Mouse (Mus musculus) liver, embryonic 14.5 days (tissue): Measurements from ENCODE around the gene Bcl3.

Experiments
- CTCF ChIP-seq: IDR thresholded peaks from 2 replicates; pipeline ENCODE4 v1.5.1; 2016; ENCODE audit warnings: antibody characterized with exemption, low read depth, control low read depth
- EP300 ChIP-seq: IDR thresholded peaks from 2 replicates; pipeline ENCODE4 v1.6.1; 2016; ENCODE audit warnings: antibody characterized with exemption, low read depth

DNA sequence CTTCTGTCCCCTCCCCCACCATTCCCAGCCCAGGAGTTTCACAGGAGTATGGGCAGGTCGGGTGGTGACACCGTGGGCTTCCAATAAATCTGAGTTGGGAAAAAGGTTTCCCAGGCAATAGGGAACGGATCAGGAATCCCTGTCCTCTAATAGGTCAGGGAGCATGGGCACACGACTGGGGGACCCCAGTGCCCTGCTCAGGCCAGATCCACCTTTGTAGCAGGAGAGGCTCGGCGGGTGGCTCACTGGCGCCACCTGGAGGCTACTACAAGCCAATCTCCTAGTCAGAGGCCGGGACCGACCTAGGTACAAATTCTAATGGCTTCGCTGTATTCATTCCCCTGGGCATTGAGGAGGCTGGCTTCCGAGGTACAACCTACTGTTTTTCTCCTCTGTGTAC lies 21.0 kb upstream of the Bcl3 start:
- TF ChIP-seq CTCF (peak; percentile 90), EP300 (no peak)
